Mouse (Mus musculus) lung, postnatal 0 days (tissue): ENCODE results near the gene Golga1. TPM values are rescaled to one million over a fixed set of nuclear protein-coding genes. Genes with fewer than 3 reads are reported as not detected.
A peak's percentile ranks its signal among the peaks of the same experiment; 100 is the strongest.

Source experiments
- ATAC-seq: fragments of 200-750 bp; cut with Nextera tagmentation; 2 replicates; pipeline ENCODE4 v1.8.0; 2017; ENCODE audit warnings: moderate library complexity
- DNase-seq: peaks from one replicate; pipeline ENCODE4 v3.0.0-alpha.2; 2016; ENCODE audit warnings: low spot score
- H3K27ac ChIP-seq: fragments of 300-500 bp; sonication (generic); 2 replicates; pipeline ENCODE4 v1.5.1; 2014; ENCODE audit warnings: antibody characterized with exemption, mild to moderate bottlenecking, low read length, mixed read lengths
- H3K27me3 ChIP-seq: fragments of 300-500 bp; sonication (generic); replicated peaks from 2 replicates; pipeline ENCODE4 v1.6.1; 2014; ENCODE audit warnings: low read length, mixed read lengths; ENCODE audit not compliant: insufficient read depth
- H3K36me3 ChIP-seq: fragments of 300-500 bp; sonication (generic); 2 replicates; pipeline ENCODE4 v1.6.1; 2014; ENCODE audit warnings: low read length, mixed read lengths; ENCODE audit not compliant: insufficient read depth
- H3K4me1 ChIP-seq: fragments of 300-500 bp; sonication (generic); 2 replicates; pipeline ENCODE4 v1.6.1; 2014; ENCODE audit warnings: antibody characterized with exemption, low read depth, low read length, mixed read lengths; ENCODE audit not compliant: insufficient read depth
- H3K4me2 ChIP-seq: fragments of 300-500 bp; sonication (generic); replicated peaks from 2 replicates; pipeline ENCODE4 v1.6.1; 2014; ENCODE audit warnings: low read depth, mild to moderate bottlenecking, low read length, moderate library complexity, mixed read lengths
- H3K4me3 ChIP-seq: fragments of 300-500 bp; sonication (generic); 2 replicates; pipeline ENCODE4 v1.5.1; 2014; ENCODE audit warnings: low read depth, low read length
- H3K9ac ChIP-seq: fragments of 300-500 bp; sonication (generic); replicated peaks from 2 replicates; pipeline ENCODE4 v1.6.1; 2014; ENCODE audit warnings: low read depth, mild to moderate bottlenecking
- H3K9me3 ChIP-seq: fragments of 300-500 bp; sonication (generic); 2 replicates; pipeline ENCODE4 v1.6.1; 2016; ENCODE audit warnings: low read length, mixed read lengths
- CTCF ChIP-seq: IDR thresholded peaks from 2 replicates; pipeline ENCODE4 v1.5.1; 2016; ENCODE audit warnings: antibody characterized with exemption, mild to moderate bottlenecking
- EP300 ChIP-seq: IDR thresholded peaks from 2 replicates; pipeline ENCODE4 v1.6.1; 2016; ENCODE audit warnings: antibody characterized with exemption, mild to moderate bottlenecking, control low read depth
- WGBS: fragments of 180-500 bp; shearing (Covaris S2); extraction: QIAGEN DNeasy Blood & Tissue Kit; methylation state at CpG from one replicate; pipeline ENCODE4 v1.1.7; 2014; 5-methylcytosine and 5-hydroxymethylcytosine counted together
- polyA plus RNA-seq: library from polyadenylated mRNA; unstranded; fragments of >200 nt; fragmentation: Nextera tagmentation; extraction: Ambion mirVana; gene quantifications from 2 replicates; pipeline ENCODE4 v1.2.1, GENCODE M21; 2015

The Golga1 gene
- polyA plus RNA-seq, 1 experiment from 2014 or later: 23.2 TPM

DNA sequence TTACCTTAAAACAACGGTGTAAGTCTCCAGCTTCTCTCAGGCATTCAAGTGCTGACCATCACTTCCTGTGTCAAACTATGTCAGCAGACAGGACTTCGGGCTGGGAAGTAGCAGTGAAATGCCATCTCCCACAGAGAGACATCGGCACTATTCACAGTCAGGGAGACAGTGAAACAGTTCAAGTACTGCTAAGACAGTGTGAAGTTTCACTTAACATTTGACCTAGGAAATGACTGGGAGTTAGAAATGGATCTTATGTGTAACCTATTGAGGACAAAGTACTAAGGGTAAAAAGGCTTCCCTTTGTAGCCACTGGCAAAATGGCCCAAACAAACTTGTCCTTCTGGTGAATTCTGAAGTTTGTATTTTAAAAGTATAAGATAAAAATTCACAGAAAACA, 17.4 kb upstream of the Golga1 start:
- no peaks in the 10 kb centered on the region for H3K9me3 ChIP-seq
- H3K4me3 ChIP-seq: no peak overlapping the region
- TF ChIP-seq CTCF: no peak
- TF ChIP-seq EP300: no peak
- ATAC-seq (no peak), DNase-seq (no peak)
- no peak overlapping the region for H3K9ac ChIP-seq
- WGBS: 79% methylated on average over 3 of the region's 3 CpGs
- H3K27me3 ChIP-seq: no peaks in the 10 kb centered on the region
- H3K36me3 ChIP-seq: 0 out of 2 replicates have a peak, but pooled peaks cover 6% of the 10 kb centered on the region
- H3K27ac ChIP-seq: no peak overlapping the region
- no peak overlapping the region for H3K4me2 ChIP-seq
- H3K4me1 ChIP-seq: no peaks in the 10 kb centered on the region

GRCm38 (mm10) chr2:39070666-39071065, 5.3 kb upstream of the Golga1 start:
- Histone ChIP-seq H3K9ac (no peak overlapping the region), H3K4me1 (no peaks in the 10 kb centered on the region), H3K36me3 (no peaks in the 10 kb centered on the region), H3K9me3 (no peaks in the 10 kb centered on the region), H3K4me2 (no peak overlapping the region), H3K27me3 (no peaks in the 10 kb centered on the region), H3K4me3 (no peak overlapping the region), H3K27ac (no peak overlapping the region)
- ATAC-seq: no peak
- no peak for DNase-seq
- TF ChIP-seq EP300 (no peak), CTCF (no peak)

DNA sequence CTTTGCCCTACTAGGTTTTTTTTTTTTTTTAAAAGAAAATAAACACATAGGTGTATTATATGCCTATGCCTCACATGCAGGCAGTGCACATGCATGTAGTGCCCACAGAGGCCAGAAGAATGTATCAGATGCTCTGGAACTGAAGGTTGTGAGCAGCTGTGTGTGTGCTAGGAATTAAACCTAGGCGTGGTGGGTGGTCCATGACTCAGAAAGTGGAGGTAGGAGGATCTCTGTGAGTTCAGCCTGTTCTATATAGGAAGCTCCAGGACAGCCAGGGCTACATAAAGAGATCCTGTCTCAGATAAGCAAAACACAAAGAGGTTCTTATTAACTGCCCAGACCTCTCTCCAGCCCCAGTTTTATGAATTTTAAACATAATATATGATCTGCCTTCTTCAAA, 3.8 kb upstream of the Golga1 start:
- DNase-seq: no peak
- H3K4me3 ChIP-seq: no peak overlapping the region
- no peak overlapping the region for H3K4me2 ChIP-seq
- no peak overlapping the region for H3K27ac ChIP-seq
- no peaks in the 10 kb centered on the region for H3K36me3 ChIP-seq
- no peaks in the 10 kb centered on the region for H3K27me3 ChIP-seq
- H3K9me3 ChIP-seq: no peaks in the 10 kb centered on the region
- no peak overlapping the region for H3K9ac ChIP-seq
- no peaks in the 10 kb centered on the region; the same call in 1 of the 2 replicates for H3K4me1 ChIP-seq
- 75% methylated on average over 1 of the region's 1 CpGs for WGBS
- no peak for ATAC-seq
- TF ChIP-seq CTCF: no peak
- no peak for TF ChIP-seq EP300

GRCm38 (mm10) chr2:39064687-39065399, 498 bp downstream of the Golga1 start:
- peak overlapping the region; percentile 90 for H3K27ac ChIP-seq
- no peaks in the 10 kb centered on the region; the same call in 1 of the 2 replicates for H3K4me1 ChIP-seq
- H3K36me3 ChIP-seq: peaks cover 9% of the 10 kb centered on the region; the same call in 1 of the 2 replicates
- DNase-seq (peak; percentile 56), ATAC-seq (peak; percentile 67)
- peak overlapping the region; percentile 96 for H3K9ac ChIP-seq
- no peaks in the 10 kb centered on the region for H3K9me3 ChIP-seq
- under 1% methylated on average over 23 of the region's 25 CpGs for WGBS
- H3K27me3 ChIP-seq: no peaks in the 10 kb centered on the region
- peak overlapping the region; percentile 76 for H3K4me3 ChIP-seq
- peak overlapping the region; percentile 93 for H3K4me2 ChIP-seq
- TF ChIP-seq CTCF (no peak), EP300 (no peak)

DNA sequence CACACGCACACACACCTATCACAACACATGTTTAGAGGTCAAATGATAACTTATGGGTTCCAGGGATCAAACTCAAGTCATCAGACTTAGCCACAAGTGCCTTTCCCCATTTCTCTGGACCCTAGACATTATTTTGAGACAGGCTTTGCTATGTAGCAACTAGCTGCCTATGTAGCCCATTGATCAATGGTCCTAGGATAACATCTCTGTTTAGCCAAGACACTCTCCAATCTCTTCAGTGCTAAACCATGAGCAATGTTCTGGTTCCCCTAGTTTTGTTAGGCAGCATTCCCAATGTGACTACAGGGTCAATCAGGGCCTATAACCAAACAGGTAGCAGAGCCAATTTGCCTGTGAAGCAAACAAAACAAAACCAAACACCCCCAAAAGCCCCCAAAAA, 16.8 kb downstream of the Golga1 start:
- Histone ChIP-seq H3K4me1 (no peaks in the 10 kb centered on the region), H3K27me3 (no peaks in the 10 kb centered on the region), H3K9me3 (no peaks in the 10 kb centered on the region), H3K4me3 (no peak overlapping the region), H3K27ac (no peak overlapping the region), H3K36me3 (peaks cover 31% of the 10 kb centered on the region), H3K4me2 (no peak overlapping the region), H3K9ac (no peak overlapping the region)
- 100% methylated on average over 1 of the region's 1 CpGs for WGBS
- TF ChIP-seq CTCF: no peak
- TF ChIP-seq EP300: no peak
- no peak for ATAC-seq
- DNase-seq: no peak

DNA sequence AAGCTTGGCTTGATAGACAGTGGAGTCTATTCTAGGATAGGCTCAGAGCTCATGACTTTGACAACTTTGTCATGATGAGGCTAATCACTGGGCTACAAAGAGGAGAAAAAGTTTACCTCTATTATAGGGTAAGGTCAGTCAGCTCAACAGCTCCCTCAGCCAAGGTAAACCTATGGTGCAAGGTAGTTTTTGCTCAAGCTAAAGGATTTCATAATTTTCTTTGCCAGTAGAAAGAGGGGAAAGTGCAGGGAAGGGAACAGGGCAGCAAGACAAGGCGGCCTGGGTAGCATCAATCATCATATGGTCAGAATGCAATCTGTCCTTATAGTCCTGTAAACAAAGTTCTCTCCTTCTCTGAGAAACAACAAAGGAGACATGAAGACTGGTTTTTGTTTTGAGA, 25.1 kb downstream of the Golga1 start:
- Histone ChIP-seq H3K4me2 (no peak overlapping the region), H3K36me3 (peaks cover 30% of the 10 kb centered on the region), H3K27me3 (no peaks in the 10 kb centered on the region), H3K9ac (no peak overlapping the region), H3K9me3 (no peaks in the 10 kb centered on the region), H3K4me3 (no peak overlapping the region), H3K27ac (no peak overlapping the region), H3K4me1 (no peaks in the 10 kb centered on the region)
- ATAC-seq (no peak), DNase-seq (no peak)
- 96% methylated on average over 1 of the region's 1 CpGs for WGBS
- no peak for TF ChIP-seq CTCF
- no peak for TF ChIP-seq EP300
